Mouse (Mus musculus): ENCODE results near the gene Serpinb9d.
"Not testable (repeated sequence)": the region's sequence is repeated elsewhere in the genome, so short reads cannot be mapped to it uniquely, and the experiment has no call there.

Serpinb9d gene

GRCm38 (mm10) chr13:33192659-33193058 lies at the start of gene Serpinb9d:
Serpinb9d (plus strand) TSS chr13:33192959.
- DNase-seq (ENCODE audit: low spot score), result no peak

GRCm38 (mm10) chr13:33159642-33160041 lies 33.1 kb upstream of the Serpinb9d start, which contains the start of gene Serpinb9c:
Serpinb9c (minus strand) TSS chr13:33159742.
- no peak for DNase-seq (ENCODE audit: low spot score)

- DNase-seq (ENCODE audit: low spot score), result not testable (repeated sequence)
These were observed 2.3 kb upstream of the Serpinb9d start for GRCm38 (mm10) chr13:33190486-33190885.

GRCm38 (mm10) chr13:33199740-33200139 lies 7.0 kb downstream of the Serpinb9d start:
- DNase-seq (ENCODE audit: low spot score), result no peak

- not testable (repeated sequence) for DNase-seq (ENCODE audit: low spot score)
These were observed 56.6 kb downstream of the Serpinb9d start, which contains the start of gene Serpinb9e for GRCm38 (mm10) chr13:33249312-33249711. Serpinb9e (plus strand) TSS chr13:33249612.
